Mouse (Mus musculus) Patski (cell line): ENCODE measurements around the gene Tinf2. TPM values are rescaled to one million over a fixed set of nuclear protein-coding genes. Genes with fewer than 3 reads are reported as not detected.

Experiments used
- ATAC-seq: fragments of 100-300 bp; one replicate; pipeline ENCODE4 v1.8.0; 2021
- CTCF ChIA-PET: fragments of 350-600 bp; sonication (Branson Sonifier 250); formaldehyde crosslinking; loops from one replicate; lab custom pipeline; 2022; ENCODE audit warnings: inconsistent platforms; lab: Charles Lee
- POLR2A ChIA-PET: fragments of 350-600 bp; sonication (Branson Sonifier 250); formaldehyde crosslinking; loops from one replicate; lab custom pipeline; 2022; ENCODE audit warnings: antibody characterized with exemption, inconsistent platforms; lab: Charles Lee
- DNase-seq: peaks from one replicate; pipeline ENCODE4 v3.0.0-alpha.2; 2011; ENCODE audit warnings: low read depth, low spot score
- H3K27me3 ChIP-seq: fragments of 371-371 bp; one replicate; pipeline ENCODE4 v1.5.1; 2021
- CTCF ChIP-seq: fragments of 100-300 bp; IDR thresholded peaks from one replicate; pipeline ENCODE4 v1.5.1; 2021
- in situ Hi-C: fragments of 300-500 bp; cut with MboI; formaldehyde crosslinking; loops from 3 replicates; pipeline ENCODE4 v1.11.1; 2018; ENCODE audit warnings: low pct_unique_long_range_greater_than_20kb, mixed read lengths
- polyA plus RNA-seq: library from polyadenylated mRNA; unstranded; gene quantifications from one replicate; pipeline ENCODE4 v1.2.3, GENCODE M21; 2021

The Tinf2 gene
- 19.5 TPM for polyA plus RNA-seq

- ATAC-seq (peak; percentile 84), DNase-seq (peak; percentile 95)
- POLR2A ChIA-PET: interaction anchor here (0.8 to 2.4 kb wide), 3 partner anchors 9 to 64 kb away, joined by 3 to 14 read pairs (median 6); partner anchors contain the start of genes Dhrs1 and Nop9
- no peaks in the 10 kb centered on the region for H3K27me3 ChIP-seq
- CTCF ChIA-PET: interaction anchor here (0.7 to 8.9 kb wide), 14 partner anchors 9 to 74 kb away, joined by 3 to 80 read pairs (median 4); partner anchors contain the start of genes Dhrs1, Nedd8 and Nop9
- TF ChIP-seq CTCF: no peak
- in situ Hi-C loops: loop anchor here (5.0 kb wide), 1 partner anchor 61 kb away; no protein-coding TSS in a partner anchor
Measured at GRCm38 (mm10) chr14:55681160-55682117, at the start of gene Tinf2. TSS of gene Tinf2 (minus strand) at chr14:55681820.

- CTCF ChIA-PET: interaction anchor here (1.0 to 1.8 kb wide), 4 partner anchors 8 to 48 kb away, joined by 3 to 6 read pairs (median 4); partner anchors contain the start of genes Rabggta and Tinf2
- in situ Hi-C loops: no loop called here
- ATAC-seq (no peak), DNase-seq (no peak)
- no peak for TF ChIP-seq CTCF
- POLR2A ChIA-PET: no interaction called here
- H3K27me3 ChIP-seq: no peaks in the 10 kb centered on the region
Measured at GRCm38 (mm10) chr14:55730531-55731032, 49.0 kb upstream of the Tinf2 start.

- CTCF ChIA-PET: interaction anchor here (1.1 to 1.8 kb wide), 4 partner anchors 9 to 48 kb away, joined by 3 to 6 read pairs (median 4); partner anchors contain the start of gene Tinf2
- in situ Hi-C loops: no loop called here
- no peak for TF ChIP-seq CTCF
Measured at GRCm38 (mm10) chr14:55730116-55730515, 48.5 kb upstream of the Tinf2 start.

GRCm38 (mm10) chr14:55727889-55728685 is 46.5 kb upstream of the Tinf2 start:
- H3K27me3 ChIP-seq: no peaks in the 10 kb centered on the region
- ChIA-PET POLR2A (no interaction called here), CTCF (interaction anchor here (1.6 kb wide), 2 partner anchors 16 to 37 kb away, joined by 3 to 4 read pairs; no protein-coding TSS in a partner anchor)
- ATAC-seq (peak; percentile 28), DNase-seq (no peak)
- no peak for TF ChIP-seq CTCF
- in situ Hi-C loops: no loop called here

More at GRCm38 (mm10) chr14:55730116-55730515, 48.5 kb upstream of the Tinf2 start:
- no peak for DNase-seq
- no peak for ATAC-seq
- no peaks in the 10 kb centered on the region for H3K27me3 ChIP-seq
- POLR2A ChIA-PET: no interaction called here

- DNase-seq (no peak), ATAC-seq (no peak)
- in situ Hi-C loops: no loop called here
- ChIA-PET CTCF (no interaction called here), POLR2A (no interaction called here)
- TF ChIP-seq CTCF: no peak
- H3K27me3 ChIP-seq: no peaks in the 10 kb centered on the region
Measured at GRCm38 (mm10) chr14:55726261-55726660, 44.6 kb upstream of the Tinf2 start.

- TF ChIP-seq CTCF: no peak
- in situ Hi-C loops: no loop called here
- ATAC-seq (peak; percentile 58), DNase-seq (no peak)
- H3K27me3 ChIP-seq: no peaks in the 10 kb centered on the region
- ChIA-PET POLR2A (interaction anchor here (1.3 kb wide), 1 partner anchor 8 kb away, joined by 3 read pairs; no protein-coding TSS in a partner anchor), CTCF (interaction anchor here (0.9 to 1.0 kb wide), 2 partner anchors 11 to 12 kb away, joined by 3 read pairs; no protein-coding TSS in a partner anchor)
Measured at GRCm38 (mm10) chr14:55724411-55724871, 42.8 kb upstream of the Tinf2 start.

- ChIA-PET CTCF (interaction anchor here (0.6 to 3.3 kb wide), 2 partner anchors 20 to 42 kb away, joined by 3 to 15 read pairs; partner anchors contain the start of gene Tinf2), POLR2A (no interaction called here)
- DNase-seq: no peak
- H3K27me3 ChIP-seq: no peaks in the 10 kb centered on the region
- TF ChIP-seq CTCF: no peak
- ATAC-seq: no peak
- in situ Hi-C loops: no loop called here
Measured at GRCm38 (mm10) chr14:55723433-55723832, 41.8 kb upstream of the Tinf2 start.

GRCm38 (mm10) chr14:55722438-55722945 is 40.9 kb upstream of the Tinf2 start:
- DNase-seq: no peak
- no peak for TF ChIP-seq CTCF
- in situ Hi-C loops: no loop called here
- CTCF ChIA-PET: interaction anchor here (0.8 to 3.3 kb wide), 7 partner anchors 9 to 69 kb away, joined by 3 to 15 read pairs (median 3); no protein-coding TSS in a partner anchor
- no peaks in the 10 kb centered on the region for H3K27me3 ChIP-seq
- POLR2A ChIA-PET: no interaction called here
- no peak for ATAC-seq

GRCm38 (mm10) chr14:55721700-55722437 is 40.2 kb upstream of the Tinf2 start, which contains the start of gene Rabggta:
TSS of gene Rabggta (minus strand) at chr14:55722263.
- DNase-seq (no peak), ATAC-seq (peak; percentile 62)
- POLR2A ChIA-PET: no interaction called here
- in situ Hi-C loops: no loop called here
- no peak for TF ChIP-seq CTCF
- no peaks in the 10 kb centered on the region for H3K27me3 ChIP-seq
- CTCF ChIA-PET: interaction anchor here (0.8 to 3.3 kb wide), 11 partner anchors 9 to 69 kb away, joined by 3 to 15 read pairs (median 3); partner anchors contain the start of gene Tinf2
